Mouse (Mus musculus) thymus, adult 2 months (tissue): ENCODE measurements at regions not wholly inside any gene's neighbourhood (a gene's known extent, or its start where the extent isn't known, plus 50 kb on each side); places are given as distances from the start of the nearest gene placed in this dataset.
"Not testable (repeated sequence)": the region's sequence is repeated elsewhere in the genome, so short reads cannot be mapped to it uniquely, and the experiment has no call there.

ENCODE experiments used
- DNase-seq: peaks from one replicate; pipeline ENCODE4 v3.0.0; 2021
- H3K27ac ChIP-seq: fragments of 200-500 bp; 2 replicates; pipeline ENCODE4 v1.5.1; 2012; ENCODE audit warnings: low read length, control low read depth; ENCODE audit not compliant: control insufficient read depth, insufficient read depth
- H3K27me3 ChIP-seq: fragments of 200-500 bp; 2 replicates; pipeline ENCODE4 v1.6.1; 2012; ENCODE audit warnings: mild to moderate bottlenecking, low read length, moderate library complexity, mixed read lengths; ENCODE audit not compliant: control insufficient read depth, insufficient read depth
- H3K36me3 ChIP-seq: fragments of 200-500 bp; 2 replicates; pipeline ENCODE4 v1.6.1; 2012; ENCODE audit warnings: mild to moderate bottlenecking, low read length, moderate library complexity; ENCODE audit not compliant: control insufficient read depth, insufficient read depth
- H3K4me1 ChIP-seq: fragments of 200-500 bp; replicated peaks from 2 replicates; pipeline ENCODE4 v1.6.1; 2012; ENCODE audit warnings: low read length; ENCODE audit not compliant: control insufficient read depth, insufficient read depth
- H3K4me3 ChIP-seq: fragments of 200-500 bp; 2 replicates; pipeline ENCODE4 v1.5.1; 2012; ENCODE audit warnings: mild to moderate bottlenecking, low read length, control low read depth, moderate library complexity; ENCODE audit not compliant: control insufficient read depth, insufficient read depth
- WGBS: fragments of 180-500 bp; shearing (Covaris S2); methylation state at CpG from one replicate; pipeline ENCODE4 v1.1.7; 2018; 5-methylcytosine and 5-hydroxymethylcytosine counted together

DNA sequence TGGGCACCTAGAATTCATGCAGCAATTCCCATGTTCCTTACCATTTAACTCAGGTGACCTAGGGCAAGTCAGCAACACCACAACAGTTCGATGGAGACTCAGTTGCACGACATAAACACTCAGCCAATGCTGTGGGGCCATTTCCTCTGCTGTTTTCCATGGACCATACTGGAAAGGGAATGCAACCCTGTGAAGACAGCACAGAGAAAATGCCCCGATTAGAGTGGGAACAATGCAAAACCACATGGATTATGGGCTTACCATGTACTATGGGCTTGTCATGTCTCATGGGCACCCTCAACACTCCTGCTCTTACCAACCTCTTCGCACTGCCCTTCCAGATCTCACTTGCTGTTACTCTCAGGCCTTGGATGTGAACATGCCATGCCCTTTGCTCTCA, 207.6 kb downstream of the Snurf start:
- H3K4me3 ChIP-seq, H3K27me3 ChIP-seq, H3K4me1 ChIP-seq, H3K36me3 ChIP-seq, DNase-seq, H3K27ac ChIP-seq: not testable (repeated sequence)
- WGBS = 85% methylated on average over 4 of the region's 4 CpGs

GRCm38 (mm10) chr7:59769749-59770148, 235.1 kb downstream of the Snurf start:
- 55% methylated on average over 1 of the region's 1 CpGs for WGBS
- H3K36me3 ChIP-seq, H3K27me3 ChIP-seq, H3K4me1 ChIP-seq, H3K4me3 ChIP-seq, H3K27ac ChIP-seq: not testable (repeated sequence)
- peak; percentile 6 for DNase-seq

DNA sequence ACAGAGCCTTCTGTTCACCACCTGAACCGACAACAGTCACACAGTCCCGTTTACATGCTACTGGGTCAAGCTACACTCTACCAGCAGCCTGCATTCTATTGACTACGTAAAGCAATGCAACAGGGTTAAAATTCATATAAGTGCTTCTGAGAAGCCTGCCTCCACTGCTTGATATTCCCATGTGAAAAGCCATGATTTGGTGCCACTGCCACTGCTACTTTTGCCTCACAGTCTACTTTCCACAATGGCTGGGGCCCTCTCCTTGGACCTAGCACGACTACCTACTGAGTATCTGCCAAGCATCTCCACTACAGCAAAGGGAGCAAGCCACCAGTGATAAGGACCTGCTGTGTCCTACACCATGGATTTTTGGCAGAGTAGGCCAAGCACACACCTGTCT, 236.2 kb downstream of the Snurf start:
- H3K4me1 ChIP-seq, H3K27ac ChIP-seq, H3K4me3 ChIP-seq, H3K36me3 ChIP-seq, H3K27me3 ChIP-seq: not testable (repeated sequence)
- WGBS = 85% methylated on average over 2 of the region's 4 CpGs
- peak; percentile 1 for DNase-seq

DNA sequence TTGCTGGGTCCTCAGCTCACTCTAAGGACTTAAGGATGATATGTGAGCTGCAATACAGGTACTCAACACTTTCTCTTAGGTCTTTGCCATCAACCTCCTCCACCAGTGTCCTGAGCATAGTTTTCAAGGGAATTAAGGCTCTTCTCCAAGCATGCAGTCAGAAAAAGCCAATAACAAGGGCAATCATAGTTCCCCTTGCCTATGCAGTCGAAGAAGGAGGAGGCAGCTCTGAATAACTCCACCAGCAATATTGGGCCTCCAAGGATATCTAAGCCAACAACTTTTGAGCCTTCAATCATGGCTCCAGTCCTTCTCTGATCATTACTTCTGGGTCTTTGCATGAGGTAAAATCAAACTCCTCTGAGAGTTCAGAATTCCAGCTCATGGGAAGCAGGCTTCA, 237.5 kb downstream of the Snurf start:
- not testable (repeated sequence) for H3K27ac ChIP-seq, H3K27me3 ChIP-seq, H3K4me3 ChIP-seq, H3K4me1 ChIP-seq, H3K36me3 ChIP-seq
- peak; percentile 2 for DNase-seq
- WGBS = 78% methylated on average over 1 of the region's 1 CpGs
